Mouse (Mus musculus): ENCODE results near the gene Olfr715. TPM values are rescaled to one million over a fixed set of nuclear protein-coding genes. Genes with fewer than 3 reads are reported as not detected.
"Not testable (repeated sequence)": the region's sequence is repeated elsewhere in the genome, so short reads cannot be mapped to it uniquely, and the experiment has no call there.

Olfr715 gene
- not detected in 2 replicates for polyA plus RNA-seq (2014; fragmentation: Nextera tagmentation; extraction: Ambion mirVana)

- H3K27ac ChIP-seq (ENCODE audit: low read length); H3K4me2 ChIP-seq (replicated peaks; ENCODE audit: low read depth, low read length); H3K27me3 ChIP-seq (ENCODE audit: control insufficient read depth, insufficient read depth, low read length); H3K36me3 ChIP-seq (ENCODE audit: control insufficient read depth, insufficient read depth, low read length); H3K4me1 ChIP-seq (ENCODE audit: control insufficient read depth, insufficient read depth, low read length); H3K4me3 ChIP-seq (ENCODE audit: low read depth, low read length); H3K9ac ChIP-seq (replicated peaks; ENCODE audit: low read depth, low read length); ATAC-seq (ENCODE audit: insufficient number of reproducible peaks, insufficient read depth, low FRiP score, low read depth); H3K9me3 ChIP-seq (ENCODE audit: control insufficient read depth, low read depth, low read length): not testable (repeated sequence)
- WGBS, result 83% methylated on average over 2 of the region's 3 CpGs
Observed at GRCm38 (mm10) chr7:107130983-107131382, at the start of gene Olfr715. Gene Olfr715, minus strand, starts transcription at chr7:107131083.

- H3K4me3 ChIP-seq (ENCODE audit: low read depth, low read length), result no peak overlapping the region
Observed at GRCm38 (mm10) chr7:107180406-107180805, 49.5 kb upstream of the Olfr715 start.

GRCm38 (mm10) chr7:107166690-107167089 lies 35.8 kb upstream of the Olfr715 start, which contains the start of gene Nlrp14:
Gene Nlrp14, plus strand, starts transcription at chr7:107166990.
- Histone ChIP-seq H3K4me2 (replicated peaks; ENCODE audit: low read depth, low read length) (no peak within 1 kb of the TSS), H3K36me3 (ENCODE audit: control insufficient read depth, insufficient read depth, low read length) (no peaks in the 10 kb centered on the region), H3K4me3 (ENCODE audit: low read depth, low read length) (no peak within 1 kb of the TSS), H3K27ac (ENCODE audit: low read length) (no peak within 1 kb of the TSS), H3K4me1 (ENCODE audit: control insufficient read depth, insufficient read depth, low read length) (no peaks in the 10 kb centered on the region), H3K9me3 (ENCODE audit: control insufficient read depth, low read depth, low read length) (no peaks in the 10 kb centered on the region), H3K9ac (replicated peaks; ENCODE audit: low read depth, low read length) (no peak within 1 kb of the TSS), H3K27me3 (ENCODE audit: control insufficient read depth, insufficient read depth, low read length) (no peaks in the 10 kb centered on the region)
- no peak for ATAC-seq (ENCODE audit: insufficient number of reproducible peaks, insufficient read depth, low FRiP score, low read depth)
- 73% methylated on average over 10 of the region's 10 CpGs for WGBS

More at GRCm38 (mm10) chr7:107180406-107180805, 49.5 kb upstream of the Olfr715 start:
- no peak for ATAC-seq (ENCODE audit: insufficient number of reproducible peaks, insufficient read depth, low FRiP score, low read depth)
- H3K4me2 ChIP-seq (replicated peaks; ENCODE audit: low read depth, low read length), result no peak overlapping the region
- 44% methylated on average over 2 of the region's 2 CpGs for WGBS
- no peaks in the 10 kb centered on the region for H3K4me1 ChIP-seq (ENCODE audit: control insufficient read depth, insufficient read depth, low read length)
- no peaks in the 10 kb centered on the region for H3K9me3 ChIP-seq (ENCODE audit: control insufficient read depth, low read depth, low read length)
- H3K9ac ChIP-seq (replicated peaks; ENCODE audit: low read depth, low read length), result no peak overlapping the region
- H3K27me3 ChIP-seq (ENCODE audit: control insufficient read depth, insufficient read depth, low read length), result no peaks in the 10 kb centered on the region
- H3K27ac ChIP-seq (ENCODE audit: low read length), result no peak overlapping the region
- no peaks in the 10 kb centered on the region for H3K36me3 ChIP-seq (ENCODE audit: control insufficient read depth, insufficient read depth, low read length)

GRCm38 (mm10) chr7:107138027-107138426 lies 7.1 kb upstream of the Olfr715 start, which contains the start of gene Olfr716:
Gene Olfr716, plus strand, starts transcription at chr7:107138327.
- 63% methylated on average over 2 of the region's 2 CpGs for WGBS
- H3K27ac ChIP-seq (ENCODE audit: low read length); H3K9me3 ChIP-seq (ENCODE audit: control insufficient read depth, low read depth, low read length); ATAC-seq (ENCODE audit: insufficient number of reproducible peaks, insufficient read depth, low FRiP score, low read depth); H3K4me3 ChIP-seq (ENCODE audit: low read depth, low read length); H3K36me3 ChIP-seq (ENCODE audit: control insufficient read depth, insufficient read depth, low read length); H3K9ac ChIP-seq (replicated peaks; ENCODE audit: low read depth, low read length); H3K4me2 ChIP-seq (replicated peaks; ENCODE audit: low read depth, low read length); H3K27me3 ChIP-seq (ENCODE audit: control insufficient read depth, insufficient read depth, low read length); H3K4me1 ChIP-seq (ENCODE audit: control insufficient read depth, insufficient read depth, low read length): not testable (repeated sequence)

- H3K27ac ChIP-seq (ENCODE audit: low read length); H3K9ac ChIP-seq (replicated peaks; ENCODE audit: low read depth, low read length); ATAC-seq (ENCODE audit: insufficient number of reproducible peaks, insufficient read depth, low FRiP score, low read depth); H3K36me3 ChIP-seq (ENCODE audit: control insufficient read depth, insufficient read depth, low read length); H3K27me3 ChIP-seq (ENCODE audit: control insufficient read depth, insufficient read depth, low read length); H3K4me2 ChIP-seq (replicated peaks; ENCODE audit: low read depth, low read length); H3K4me3 ChIP-seq (ENCODE audit: low read depth, low read length); H3K9me3 ChIP-seq (ENCODE audit: control insufficient read depth, low read depth, low read length); H3K4me1 ChIP-seq (ENCODE audit: control insufficient read depth, insufficient read depth, low read length): not testable (repeated sequence)
- WGBS, result 67% methylated on average over 1 of the region's 2 CpGs
Observed at GRCm38 (mm10) chr7:107110269-107110668, 20.6 kb downstream of the Olfr715 start, which contains the start of gene Olfr715b. Gene Olfr715b, minus strand, starts transcription at chr7:107110369.

GRCm38 (mm10) chr7:107092920-107093319 lies 38.0 kb downstream of the Olfr715 start, which contains the start of gene Olfr17:
Gene Olfr17, plus strand, starts transcription at chr7:107093220.
- Histone ChIP-seq H3K9ac (replicated peaks; ENCODE audit: low read depth, low read length) (no peak within 1 kb of the TSS), H3K36me3 (ENCODE audit: control insufficient read depth, insufficient read depth, low read length) (no peaks in the 10 kb centered on the region), H3K27me3 (ENCODE audit: control insufficient read depth, insufficient read depth, low read length) (no peaks in the 10 kb centered on the region), H3K4me1 (ENCODE audit: control insufficient read depth, insufficient read depth, low read length) (no peaks in the 10 kb centered on the region), H3K27ac (ENCODE audit: low read length) (no peak within 1 kb of the TSS), H3K4me2 (replicated peaks; ENCODE audit: low read depth, low read length) (no peak within 1 kb of the TSS), H3K4me3 (ENCODE audit: low read depth, low read length) (no peak within 1 kb of the TSS), H3K9me3 (ENCODE audit: control insufficient read depth, low read depth, low read length) (no peaks in the 10 kb centered on the region)
- WGBS, result 52% methylated on average over 1 of the region's 1 CpGs
- no peak for ATAC-seq (ENCODE audit: insufficient number of reproducible peaks, insufficient read depth, low FRiP score, low read depth)

Other genes with a start within 250 kb of the Olfr715 start
- gene Olfr706, start 242.9 kb downstream of the Olfr715 start, polyA plus RNA-seq (2014; fragmentation: Nextera tagmentation; extraction: Ambion mirVana), result not detected in 2 replicates
- not detected in 2 replicates for gene Olfr707, start 229.8 kb downstream of the Olfr715 start, polyA plus RNA-seq (2014; fragmentation: Nextera tagmentation; extraction: Ambion mirVana)
- not detected in 2 replicates for gene Olfr1532-ps1, start 223.1 kb downstream of the Olfr715 start, polyA plus RNA-seq (2014; fragmentation: Nextera tagmentation; extraction: Ambion mirVana)
- not detected in 2 replicates for gene Olfr709-ps1, start 198.9 kb downstream of the Olfr715 start, polyA plus RNA-seq (2014; fragmentation: Nextera tagmentation; extraction: Ambion mirVana)
- not detected in 2 replicates for gene Olfr710, start 182.8 kb downstream of the Olfr715 start, polyA plus RNA-seq (2014; fragmentation: Nextera tagmentation; extraction: Ambion mirVana)
- gene Olfr6, start 167.1 kb downstream of the Olfr715 start, polyA plus RNA-seq (2014; fragmentation: Nextera tagmentation; extraction: Ambion mirVana), result not detected in 2 replicates
- gene Olfr711, start 155.6 kb downstream of the Olfr715 start, polyA plus RNA-seq (2014; fragmentation: Nextera tagmentation; extraction: Ambion mirVana), result not detected in 2 replicates
- not detected in 2 replicates for gene Olfr2, start 125.0 kb downstream of the Olfr715 start, polyA plus RNA-seq (2014; fragmentation: Nextera tagmentation; extraction: Ambion mirVana)
- not detected in 2 replicates for gene Olfr713, start 99.9 kb downstream of the Olfr715 start, polyA plus RNA-seq (2014; fragmentation: Nextera tagmentation; extraction: Ambion mirVana)
- gene Olfr714, start 60.1 kb downstream of the Olfr715 start, polyA plus RNA-seq (2014; fragmentation: Nextera tagmentation; extraction: Ambion mirVana), result not detected in 2 replicates
- gene Olfr17, start 37.9 kb downstream of the Olfr715 start, polyA plus RNA-seq (2014; fragmentation: Nextera tagmentation; extraction: Ambion mirVana), result not detected in 2 replicates
- not detected in 2 replicates for gene Olfr715b, start 20.7 kb downstream of the Olfr715 start, polyA plus RNA-seq (2014; fragmentation: Nextera tagmentation; extraction: Ambion mirVana)
- gene Olfr716, start 7.2 kb upstream of the Olfr715 start, polyA plus RNA-seq (2014; fragmentation: Nextera tagmentation; extraction: Ambion mirVana), result not detected in 2 replicates
- not detected in 2 replicates for gene Nlrp14, start 35.9 kb upstream of the Olfr715 start, polyA plus RNA-seq (2014; fragmentation: Nextera tagmentation; extraction: Ambion mirVana)
- gene Rbmxl2, start 78.4 kb upstream of the Olfr715 start, polyA plus RNA-seq (2014; fragmentation: Nextera tagmentation; extraction: Ambion mirVana), result not detected in 2 replicates
- gene Syt9, start 239.6 kb upstream of the Olfr715 start, polyA plus RNA-seq (2014; fragmentation: Nextera tagmentation; extraction: Ambion mirVana), result 4.4 and 5.2 TPM in 2 replicates